Mouse (Mus musculus) thymus, adult 18-20 months (tissue): ENCODE results near the gene Srgap2.

ENCODE experiments used
- DNase-seq, 2 experiments: peaks; one replicate each; pipeline ENCODE4 v3.0.0; 2022; ENCODE audit warnings: mixed read lengths in 2 of 2

Gene Srgap2

GRCm38 (mm10) chr1:131525586-131526271, 1.4 kb downstream of the Srgap2 start:
- DNase-seq = peak; percentile 25 to 26

GRCm38 (mm10) chr1:131525101-131525585, 2.0 kb downstream of the Srgap2 start:
- DNase-seq = peak; percentile 39 to 56

- no peak for DNase-seq
These were observed 3.4 kb downstream of the Srgap2 start for GRCm38 (mm10) chr1:131523794-131524193.

- DNase-seq = no peak
These were observed 10.6 kb downstream of the Srgap2 start for GRCm38 (mm10) chr1:131516588-131516987.

- no peak for DNase-seq
These were observed 13.0 kb downstream of the Srgap2 start for GRCm38 (mm10) chr1:131514197-131514596.

- no peak for DNase-seq
These were observed 14.0 kb downstream of the Srgap2 start for GRCm38 (mm10) chr1:131513136-131513535.

GRCm38 (mm10) chr1:131511661-131512500, 15.3 kb downstream of the Srgap2 start:
- no peak for DNase-seq

GRCm38 (mm10) chr1:131511131-131511530, 16.0 kb downstream of the Srgap2 start:
- DNase-seq = no peak

GRCm38 (mm10) chr1:131501681-131502080, 25.5 kb downstream of the Srgap2 start:
- DNase-seq = no peak

GRCm38 (mm10) chr1:131498231-131498630, 28.9 kb downstream of the Srgap2 start:
- DNase-seq = no peak

GRCm38 (mm10) chr1:131493966-131494898, 32.9 kb downstream of the Srgap2 start:
- no peak for DNase-seq

GRCm38 (mm10) chr1:131492360-131492759, 34.8 kb downstream of the Srgap2 start:
- DNase-seq = no peak

GRCm38 (mm10) chr1:131491579-131491978, 35.6 kb downstream of the Srgap2 start:
- no peak for DNase-seq

GRCm38 (mm10) chr1:131489312-131489711, 37.8 kb downstream of the Srgap2 start:
- no peak for DNase-seq

- DNase-seq = no peak
These were observed 40.9 kb downstream of the Srgap2 start for GRCm38 (mm10) chr1:131486094-131486850.

- DNase-seq = no peak
These were observed 44.9 kb downstream of the Srgap2 start for GRCm38 (mm10) chr1:131482242-131482641.

- DNase-seq = no peak
These were observed 45.8 kb downstream of the Srgap2 start for GRCm38 (mm10) chr1:131481391-131481790.

GRCm38 (mm10) chr1:131478770-131479305, 48.3 kb downstream of the Srgap2 start:
- no peak for DNase-seq

- DNase-seq = no peak
These were observed 51.8 kb downstream of the Srgap2 start for GRCm38 (mm10) chr1:131475306-131475705.

GRCm38 (mm10) chr1:131473631-131474118, 53.5 kb downstream of the Srgap2 start:
- no peak for DNase-seq

- DNase-seq = no peak
These were observed 56.6 kb downstream of the Srgap2 start for GRCm38 (mm10) chr1:131470597-131470996.
